Mouse (Mus musculus) myocyte (in vitro differentiated cells): ENCODE measurements around the gene Cdkn2a.

Experiments
- CEBPB ChIP-seq: IDR thresholded peaks from 2 replicates; pipeline ENCODE4 v1.6.1; 2011; ENCODE audit warnings: mild to moderate bottlenecking, moderate library complexity; ENCODE audit not compliant: poor library complexity, insufficient read depth, severe bottlenecking
- E2F4 ChIP-seq: IDR thresholded peaks from one replicate; pipeline ENCODE4 v1.6.1; 2011; ENCODE audit warnings: mild to moderate bottlenecking, control low read depth, moderate library complexity; ENCODE audit not compliant: insufficient read depth
- MAX ChIP-seq: IDR thresholded peaks from one replicate; pipeline ENCODE4 v1.6.1; 2011; ENCODE audit warnings: low read depth, mild to moderate bottlenecking, control low read depth
- MYOG ChIP-seq, 3 experiments: IDR thresholded peaks; one replicate each; pipeline ENCODE4 v1.6.1; 2011; ENCODE audit warnings: control low read depth in 2 of 3, low read depth in 2 of 3, mild to moderate bottlenecking in 2 of 3; ENCODE audit not compliant: insufficient read length in 2 of 3, control insufficient read depth in 1 of 3, insufficient read depth in 1 of 3
- POLR2A ChIP-seq: IDR thresholded peaks from one replicate; pipeline ENCODE4 v1.6.1; 2011; ENCODE audit warnings: low read depth, mild to moderate bottlenecking, control low read depth, moderate library complexity; ENCODE audit not compliant: insufficient read length
- POLR2AphosphoS2 ChIP-seq: IDR thresholded peaks from one replicate; pipeline ENCODE4 v1.6.1; 2011; ENCODE audit warnings: low read depth, control low read depth; ENCODE audit not compliant: insufficient read length
- USF1 ChIP-seq: IDR thresholded peaks from one replicate; pipeline ENCODE4 v1.6.1; 2011; ENCODE audit warnings: low read depth, mild to moderate bottlenecking, control low read depth, moderate library complexity

DNA sequence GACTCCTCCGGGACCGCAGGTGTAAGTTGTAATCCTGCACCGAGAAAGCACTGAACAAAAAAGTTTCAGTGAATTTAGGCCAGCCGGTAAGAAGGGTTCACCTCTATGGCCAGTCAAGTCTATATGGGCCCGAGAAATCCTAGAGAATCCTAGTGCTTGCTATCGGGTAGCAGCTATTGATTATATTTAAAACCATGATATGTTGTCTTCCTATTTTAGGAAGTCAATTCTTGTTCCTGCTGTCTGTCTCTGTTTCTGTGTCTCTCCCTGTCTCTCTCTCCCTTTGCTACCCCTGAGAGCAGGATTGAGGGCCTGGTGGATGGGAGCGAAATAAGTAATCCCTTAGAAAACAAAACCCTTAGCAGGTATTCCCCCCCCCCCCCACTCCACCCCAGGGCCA, 937 bp downstream of the Cdkn2a start:
- TF ChIP-seq MAX (no peak), POLR2AphosphoS2 (no peak), POLR2A (no peak), CEBPB (no peak), USF1 (no peak), E2F4 (no peak), MYOG (IDR thresholded peaks at IDR 0.05; ENCODE audit: control insufficient read depth in 1 of 3, insufficient read depth in 1 of 3, insufficient read length in 2 of 3, low read depth in 2 of 3) (no peak)
